12 mouse cellular contexts compared by ENCODE assay signal in the genomic region with DNA sequence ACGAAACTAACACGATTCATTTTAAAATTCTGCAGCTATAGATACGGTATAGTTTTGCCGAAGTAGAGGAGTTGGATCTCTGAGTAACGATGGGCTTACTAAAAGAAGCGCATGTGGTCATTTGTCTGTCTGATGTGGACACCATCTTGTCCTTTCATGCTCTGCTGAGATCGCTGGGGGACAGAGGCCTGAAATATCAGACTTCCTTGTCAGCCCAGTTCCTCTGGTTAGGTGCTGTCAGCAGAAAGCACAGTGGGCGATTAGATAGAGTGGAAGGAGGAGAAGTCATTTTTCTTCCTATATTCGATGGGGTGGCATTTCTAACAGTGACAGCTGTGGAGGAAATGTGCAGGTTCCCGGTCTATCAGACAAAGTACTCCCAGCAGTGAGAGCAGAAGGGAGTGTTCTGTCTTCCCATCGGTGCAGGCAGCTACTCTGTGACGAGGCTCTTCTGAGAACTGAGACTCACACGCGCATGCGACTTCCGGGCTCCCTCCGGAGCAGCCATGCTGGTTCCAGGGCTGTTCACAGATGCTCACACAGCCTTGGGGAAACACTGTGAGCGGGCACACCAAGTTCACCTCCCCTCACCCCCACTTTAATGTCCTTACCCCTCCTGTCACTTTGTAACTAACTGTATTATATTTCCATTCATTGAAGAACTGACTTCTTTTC.
DNase-seq lines count a peak whose midpoint lies in the region; ATAC-seq and TF ChIP-seq lines count a peak whose summit lies in the region.
"Had no signal": no experiment of that assay in that cellular context is flagged by ENCODE, and none has a peak within 500 bp of the region (broad histone marks: within the 10 kb centered on the region; RNA-seq: fewer than 3 reads in every experiment).

No protein-coding gene starts in this region.

- 0 out of 2 replicates have a peak overlapping the region, but pooled peaks have one; percentile 5 for H3K4me2 ChIP-seq in embryonic facial prominence, embryonic 14.5 days (ENCODE audit: low read depth, low read length)
- H3K4me2 ChIP-seq: heart, embryonic 15.5 days; limb, embryonic 15.5 days had no signal

- no peak overlapping the region for H3K9ac ChIP-seq in embryonic facial prominence, embryonic 14.5 days (ENCODE audit: low read depth, low read length)
- H3K9ac ChIP-seq: heart, embryonic 15.5 days; limb, embryonic 15.5 days had no signal

- no peaks in the 10 kb centered on the region for H3K4me1 ChIP-seq in embryonic facial prominence, embryonic 14.5 days (ENCODE audit: control insufficient read depth, insufficient read depth, low read length)
- H3K4me1 ChIP-seq: heart, embryonic 15.5 days; limb, embryonic 15.5 days had no signal

- H3K4me3 ChIP-seq in embryonic facial prominence, embryonic 14.5 days (ENCODE audit: low read depth, low read length) = no peak overlapping the region
- no peak overlapping the region for H3K4me3 ChIP-seq in layer of hippocampus, adult 2 months
- H3K4me3 ChIP-seq: heart, embryonic 15.5 days; limb, embryonic 15.5 days had no signal

- no peak overlapping the region for H3K27ac ChIP-seq in embryonic facial prominence, embryonic 14.5 days (replicated peaks; ENCODE audit: low read depth, low read length)
- peak overlapping the region; percentile 32; the same call in 1 of the 2 replicates for H3K27ac ChIP-seq in layer of hippocampus, adult 2 months
- H3K27ac ChIP-seq: heart, embryonic 15.5 days; limb, embryonic 15.5 days; macrophage had no signal

- H3K27me3 ChIP-seq in embryonic facial prominence, embryonic 14.5 days (replicated peaks; ENCODE audit: control insufficient read depth, insufficient read depth, low read length) = no peaks in the 10 kb centered on the region
- H3K27me3 ChIP-seq: heart, embryonic 15.5 days; limb, embryonic 15.5 days had no signal

- peak; percentile 63 for DNase-seq in brain, embryonic 14.5 days (ENCODE audit: low read depth)
- DNase-seq in embryonic facial prominence, embryonic 14.5 days (ENCODE audit: low spot score) = peak; percentile 17
- peak; percentile 16 to 43 for DNase-seq in layer of hippocampus, adult 2 months (ENCODE audit: low spot score in 2 of 2)
- peak; percentile 24 for DNase-seq in neural tube, embryonic 10.5 days (ENCODE audit: extremely low spot score, low spot score)
- DNase-seq in cerebellum, adult 11 months = no peak
- DNase-seq in adrenal gland, adult 18-20 months (ENCODE audit: low spot score in 2 of 2) = no peak
- DNase-seq: cerebellum, adult 11-12 months had no signal

- no peak for TF ChIP-seq CTCF in brain, embryonic 14.5 days (IDR thresholded peaks at IDR 0.05; ENCODE audit: borderline replicate concordance, extremely low read depth, insufficient read depth, insufficient read length)
- no peak for TF ChIP-seq CTCF in layer of hippocampus, adult 2 months (conservative IDR thresholded peaks at IDR 0.05)

- H3K9me3 ChIP-seq in embryonic facial prominence, embryonic 14.5 days (ENCODE audit: control insufficient read depth, low read length) = no peaks in the 10 kb centered on the region
- H3K9me3 ChIP-seq: heart, embryonic 15.5 days; limb, embryonic 15.5 days had no signal

- WGBS in embryonic facial prominence, embryonic 14.5 days = 55% methylated on average over 18 of the region's 18 CpGs

- ATAC-seq in embryonic facial prominence, embryonic 14.5 days (ENCODE audit: low read depth) = peak; percentile 55; the same call in 1 of the 2 replicates
- ATAC-seq in erythroblast, adult 5-6 weeks (replicated peaks; ENCODE audit: low FRiP score, poor library complexity, severe bottlenecking) = no peak
- no peak for ATAC-seq in activated CD4-positive, CD25-positive, alpha-beta regulatory T cell, adult 4 months

- no peaks in the 10 kb centered on the region for H3K36me3 ChIP-seq in embryonic facial prominence, embryonic 14.5 days (ENCODE audit: control insufficient read depth, insufficient read depth, low read length)
- H3K36me3 ChIP-seq: heart, embryonic 15.5 days; limb, embryonic 15.5 days had no signal

- no peak for TF ChIP-seq POLR2A in brain, embryonic 14.5 days (IDR thresholded peaks at IDR 0.05; ENCODE audit: borderline replicate concordance, extremely low read depth, insufficient read depth, insufficient read length, poor library complexity, severe bottlenecking)

Comparison
In these comparisons a context has a peak if more than half of its experiments do, and no peak if none do; other contexts are left out.
1. DNase-seq: peak in brain, embryonic 14.5 days (single experiment), embryonic facial prominence, embryonic 14.5 days (single experiment), layer of hippocampus, adult 2 months (2 of 2) and neural tube, embryonic 10.5 days (single experiment); none in cerebellum, adult 11 months (single experiment) and adrenal gland, adult 18-20 months (0 of 2).